Mouse (Mus musculus): Measurements from ENCODE around the gene Ache.
"Not testable (repeated sequence)": the region's sequence is repeated elsewhere in the genome, so short reads cannot be mapped to it uniquely, and the experiment has no call there.

GRCm38 (mm10) chr5:137284411-137284810, 2.9 kb upstream of the Ache start:
- TF ChIP-seq CTCF (IDR thresholded peaks at IDR 0.05; ENCODE audit: extremely low read depth, insufficient read length, insufficient replicate concordance, low read depth, low read length); POLR2A (IDR thresholded peaks at IDR 0.05; ENCODE audit: low read depth, low read length): not testable (repeated sequence)

Data from small intestine, adult 2 months (tissue).